Mouse (Mus musculus) gastrocnemius, adult 18-20 months (tissue): Measurements from ENCODE around the gene Mrpl35. TPM values are rescaled to one million over a fixed set of nuclear protein-coding genes. Genes with fewer than 3 reads are reported as not detected.
A peak's percentile ranks its signal among the peaks of the same experiment; 100 is the strongest.
"Not testable (repeated sequence)": the region's sequence is repeated elsewhere in the genome, so short reads cannot be mapped to it uniquely, and the experiment has no call there.

Experiments
- DNase-seq: peaks from one replicate; pipeline ENCODE4 v3.0.0; 2021; ENCODE audit warnings: low spot score
- long read RNA-seq, 2 experiments: library from polyadenylated mRNA; stranded (forward); transcript quantifications; one replicate each; pipeline ENCODE4 v2.0.0; 2021
- total RNA-seq, 2 experiments: library from RNA; stranded (reverse); gene quantifications; 2 replicates each; pipeline ENCODE4 v1.2.3; 2021

The Mrpl35 gene
- 10 to 100 TPM; 38.3 to 41.7 TPM for total RNA-seq
- long read RNA-seq, experiment 1, transcript Mrpl35-201 (4 exons, 3,721 nt): major isoform, 52 of 55 reads
- long read RNA-seq, experiment 1, partial matches to known transcripts: 2 of 55 reads
- long read RNA-seq, experiment 1, other reads (novel, unspliced or antisense): 1 of 55 reads
- long read RNA-seq, experiment 2, transcript Mrpl35-201 (4 exons, 3,721 nt): major isoform, 41 of 43 reads
- long read RNA-seq, experiment 2, partial matches to known transcripts: 1 of 43 reads
- long read RNA-seq, experiment 2, other reads (novel, unspliced or antisense): 1 of 43 reads

- no peak for DNase-seq
Observed at GRCm38 (mm10) chr6:71826869-71827268, at the start of gene Mrpl35. Mrpl35 (minus strand) TSS chr6:71826969.

GRCm38 (mm10) chr6:71871396-71871795, 44.6 kb upstream of the Mrpl35 start:
- no peak for DNase-seq

- DNase-seq: no peak
Observed at GRCm38 (mm10) chr6:71868809-71869208, 42.0 kb upstream of the Mrpl35 start.

- DNase-seq: no peak
Observed at GRCm38 (mm10) chr6:71867751-71868150, 41.0 kb upstream of the Mrpl35 start.

GRCm38 (mm10) chr6:71846906-71847305, 20.1 kb upstream of the Mrpl35 start:
- DNase-seq: not testable (repeated sequence)

GRCm38 (mm10) chr6:71840597-71841290, 14.0 kb upstream of the Mrpl35 start:
- DNase-seq: no peak

GRCm38 (mm10) chr6:71839815-71840214, 13.0 kb upstream of the Mrpl35 start:
- DNase-seq: no peak

- DNase-seq: no peak
Observed at GRCm38 (mm10) chr6:71836811-71837210, 10.0 kb upstream of the Mrpl35 start.

- peak; percentile 97 for DNase-seq
Observed at GRCm38 (mm10) chr6:71831581-71831960, 4.8 kb upstream of the Mrpl35 start.

GRCm38 (mm10) chr6:71830690-71831580, 4.2 kb upstream of the Mrpl35 start, which contains the start of gene Immt:
Immt (plus strand) TSS chr6:71831331.
- peak; percentile 97 for DNase-seq

GRCm38 (mm10) chr6:71829768-71830167, 3.0 kb upstream of the Mrpl35 start:
- DNase-seq: no peak

- no peak for DNase-seq
Observed at GRCm38 (mm10) chr6:71823961-71824360, 2.8 kb downstream of the Mrpl35 start.

- DNase-seq: peak; percentile 90
Observed at GRCm38 (mm10) chr6:71823488-71823887, 3.3 kb downstream of the Mrpl35 start.

GRCm38 (mm10) chr6:71823085-71823484, 3.7 kb downstream of the Mrpl35 start:
- DNase-seq: no peak

- no peak for DNase-seq
Observed at GRCm38 (mm10) chr6:71819764-71820292, 6.9 kb downstream of the Mrpl35 start.

GRCm38 (mm10) chr6:71812820-71813219, 13.9 kb downstream of the Mrpl35 start:
- DNase-seq: no peak

GRCm38 (mm10) chr6:71809890-71810289, 16.9 kb downstream of the Mrpl35 start:
- DNase-seq: no peak

GRCm38 (mm10) chr6:71806713-71807112, 20.1 kb downstream of the Mrpl35 start:
- no peak for DNase-seq

GRCm38 (mm10) chr6:71804061-71804829, 22.5 kb downstream of the Mrpl35 start:
- peak; percentile 34 for DNase-seq

- DNase-seq: no peak
Observed at GRCm38 (mm10) chr6:71803609-71804008, 23.2 kb downstream of the Mrpl35 start.

- no peak for DNase-seq
Observed at GRCm38 (mm10) chr6:71801714-71802094, 25.1 kb downstream of the Mrpl35 start.
